Mouse (Mus musculus) testis, postnatal 10 days (tissue): ENCODE data around the gene Btg1-ps2.
"Not testable (repeated sequence)": the region's sequence is repeated elsewhere in the genome, so short reads cannot be mapped to it uniquely, and the experiment has no call there.

Experiments
- DNase-seq: peaks from one replicate; pipeline ENCODE4 v3.0.0; 2021; ENCODE audit warnings: low spot score

Btg1-ps2 gene

GRCm38 (mm10) chrX:38043014-38043413, at the start of gene Btg1-ps2:
Gene Btg1-ps2, minus strand, starts transcription at chrX:38043114.
- not testable (repeated sequence) for DNase-seq

GRCm38 (mm10) chrX:38085041-38085440, 42.1 kb upstream of the Btg1-ps2 start, which contains the start of gene Rhox11:
Gene Rhox11, minus strand, starts transcription at chrX:38085141.
- no peak for DNase-seq

GRCm38 (mm10) chrX:38084226-38084625, 41.3 kb upstream of the Btg1-ps2 start:
- peak; percentile 71 for DNase-seq

GRCm38 (mm10) chrX:38066175-38066574, 23.3 kb upstream of the Btg1-ps2 start, which contains the start of gene Rhox10:
Gene Rhox10, plus strand, starts transcription at chrX:38066475.
- no peak for DNase-seq

GRCm38 (mm10) chrX:38061544-38061943, 18.6 kb upstream of the Btg1-ps2 start:
- peak; percentile 42 for DNase-seq

GRCm38 (mm10) chrX:38039666-38040065, 3.2 kb downstream of the Btg1-ps2 start:
- no peak for DNase-seq

GRCm38 (mm10) chrX:38033841-38034240, 9.1 kb downstream of the Btg1-ps2 start:
- DNase-seq = no peak

GRCm38 (mm10) chrX:38018597-38018996, 24.3 kb downstream of the Btg1-ps2 start, which contains the start of gene Btg1-ps1:
Gene Btg1-ps1, minus strand, starts transcription at chrX:38018815.
- not testable (repeated sequence) for DNase-seq

- DNase-seq = no peak
These were observed 34.2 kb downstream of the Btg1-ps2 start for GRCm38 (mm10) chrX:38008756-38009155.
